Mouse (Mus musculus): ENCODE results near the gene Tbcel. TPM values are rescaled to one million over a fixed set of nuclear protein-coding genes. Genes with fewer than 3 reads are reported as not detected.

Tbcel gene
- total RNA-seq (2023): 10 to 100 TPM; 54.6 to 61.8 TPM

DNA sequence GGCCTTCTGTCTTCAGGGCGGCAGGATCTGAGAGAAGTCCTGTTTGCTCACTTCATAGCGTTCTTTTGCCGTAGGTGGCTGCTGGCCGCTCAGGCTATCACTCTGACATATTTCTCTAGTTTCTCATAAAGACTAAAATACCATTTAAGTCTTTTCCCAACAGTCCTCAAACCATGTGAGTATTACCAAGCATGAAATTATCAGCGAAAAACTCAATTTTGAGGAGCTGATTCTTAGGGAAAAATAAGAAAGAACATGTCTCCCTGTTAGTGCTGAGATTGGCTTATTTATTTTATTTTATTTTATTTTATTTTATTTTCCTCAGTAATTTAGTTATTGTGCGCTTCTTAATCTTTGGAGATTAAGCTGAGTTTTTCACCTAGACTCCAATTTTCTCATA, at the start of gene Tbcel:
TSS of gene Tbcel (minus strand) at position 101 of the 400 bp plus-strand sequence.

DNA sequence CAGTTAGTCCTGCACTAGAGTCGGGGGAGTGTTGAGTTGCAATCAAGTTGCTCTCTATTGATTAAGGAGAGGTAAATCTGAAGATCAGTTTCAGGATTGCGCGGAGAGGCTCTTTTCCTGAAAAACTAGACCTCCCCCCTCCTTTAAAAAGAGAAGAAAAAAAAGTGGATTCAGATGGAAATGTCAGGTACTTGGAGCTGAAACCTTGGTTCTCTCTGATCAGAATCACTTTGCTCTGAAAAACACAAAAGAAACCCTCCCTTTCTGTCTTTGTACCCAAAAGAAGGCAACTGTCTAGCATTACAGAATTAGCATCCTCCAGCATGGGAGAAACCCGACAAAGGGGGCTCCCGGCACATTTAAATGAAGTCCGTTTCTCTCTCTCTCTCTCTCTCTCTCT, 107.8 kb downstream of the Tbcel start, which contains the start of gene Tecta:
TSS of gene Tecta (minus strand) at position 101 of the 400 bp plus-strand sequence.

Other genes with a start within 250 kb of the Tbcel start
- 10 to 100 TPM; 28.4 to 30.2 TPM for gene Sc5d, start 243.6 kb downstream of the Tbcel start, total RNA-seq (2023)
- gene Tecta, start 107.9 kb downstream of the Tbcel start, total RNA-seq (2023): under 1 TPM; 0.29 to 0.77 TPM